Mouse (Mus musculus) forebrain, postnatal 0 days (tissue): ENCODE data around the gene Hhat. TPM values are rescaled to one million over a fixed set of nuclear protein-coding genes. Genes with fewer than 3 reads are reported as not detected.

Experiments used
- ATAC-seq: fragments of 200-750 bp; cut with Nextera tagmentation; 2 replicates; pipeline ENCODE4 v1.8.0; 2017; ENCODE audit warnings: mild to moderate bottlenecking, moderate library complexity
- DNase-seq: peaks from one replicate; pipeline ENCODE4 v3.0.0-alpha.2; 2015
- H3K27ac ChIP-seq: fragments of 300-500 bp; sonication (generic); 2 replicates; pipeline ENCODE4 v1.5.1; 2014; ENCODE audit warnings: low read depth, mild to moderate bottlenecking, antibody characterized with exemption, low read length, moderate library complexity, mixed read lengths
- H3K27me3 ChIP-seq: fragments of 300-500 bp; sonication (generic); 2 replicates; pipeline ENCODE4 v1.6.1; 2014; ENCODE audit warnings: mild to moderate bottlenecking, low read length, mixed read lengths; ENCODE audit not compliant: insufficient read depth
- H3K36me3 ChIP-seq: fragments of 300-500 bp; sonication (generic); 2 replicates; pipeline ENCODE4 v1.6.1; 2014; ENCODE audit warnings: mild to moderate bottlenecking, moderate library complexity; ENCODE audit not compliant: insufficient read depth
- H3K4me1 ChIP-seq: fragments of 300-500 bp; sonication (generic); 2 replicates; pipeline ENCODE4 v1.6.1; 2014; ENCODE audit warnings: antibody characterized with exemption; ENCODE audit not compliant: insufficient read depth
- H3K4me2 ChIP-seq: fragments of 300-500 bp; sonication (generic); 2 replicates; pipeline ENCODE4 v1.6.1; 2014; ENCODE audit warnings: low read depth, mild to moderate bottlenecking, moderate library complexity
- H3K4me3 ChIP-seq: fragments of 300-500 bp; sonication (generic); 2 replicates; pipeline ENCODE4 v1.5.1; 2014; ENCODE audit warnings: low read depth, low read length, mixed read lengths
- H3K9ac ChIP-seq: fragments of 300-500 bp; sonication (generic); 2 replicates; pipeline ENCODE4 v1.6.1; 2014; ENCODE audit warnings: mild to moderate bottlenecking
- H3K9me3 ChIP-seq: fragments of 300-500 bp; sonication (generic); 2 replicates; pipeline ENCODE4 v1.6.1; 2016; ENCODE audit warnings: low read length
- CTCF ChIP-seq: sonication (generic); IDR thresholded peaks from 2 replicates; pipeline ENCODE4 v1.5.1; 2016; ENCODE audit warnings: antibody characterized with exemption, control low read depth, low read depth
- WGBS: fragments of 180-500 bp; shearing (Covaris S2); extraction: QIAGEN DNeasy Blood & Tissue Kit; methylation state at CpG from one replicate; pipeline ENCODE4 v1.1.7; 2014; 5-methylcytosine and 5-hydroxymethylcytosine counted together
- polyA plus RNA-seq: library from polyadenylated mRNA; unstranded; fragments of >200 nt; fragmentation: Nextera tagmentation; extraction: Ambion mirVana; gene quantifications from 2 replicates; pipeline ENCODE4 v1.2.1, GENCODE M21; 2015
- total RNA-seq: library from RNA; depleted of rRNA; stranded (reverse); fragments of >200 nt; gene quantifications from 2 replicates; pipeline ENCODE4 v1.2.3, GENCODE M21; 2014; rRNA removed

Gene Hhat
- total and polyA plus RNA-seq, 2 experiments from 2014 or later: 1.8 to 2.6 TPM

DNA sequence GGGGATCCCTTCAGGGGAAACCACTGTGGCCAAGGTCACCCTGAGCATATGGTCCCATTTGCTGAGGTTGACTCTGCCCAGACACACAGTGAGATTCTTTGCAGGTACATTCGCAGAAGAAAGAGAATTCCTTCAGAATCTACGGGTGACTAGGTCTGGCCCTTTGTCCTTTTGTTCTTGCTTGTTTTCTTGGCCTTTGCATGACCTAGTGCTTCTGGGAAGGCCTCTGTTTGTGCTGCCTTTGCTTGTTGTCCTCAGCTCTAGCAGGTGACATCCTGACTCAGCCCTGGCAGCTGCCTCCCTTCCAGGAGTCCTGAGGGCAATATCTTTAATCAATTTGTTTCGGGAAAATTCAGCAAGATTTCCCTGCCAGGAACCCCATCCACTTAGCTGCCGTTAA, 316.0 kb downstream of the Hhat start:
- Histone ChIP-seq H3K9me3 (no peaks in the 10 kb centered on the region), H3K4me3 (no peak overlapping the region), H3K36me3 (no peaks in the 10 kb centered on the region), H3K27me3 (no peaks in the 10 kb centered on the region), H3K9ac (no peak overlapping the region), H3K27ac (no peak overlapping the region), H3K4me1 (no peaks in the 10 kb centered on the region), H3K4me2 (no peak overlapping the region)
- no peak for ATAC-seq
- WGBS: 50% methylated on average over 4 of the region's 4 CpGs
- no peak for DNase-seq
- no peak for TF ChIP-seq CTCF

DNA sequence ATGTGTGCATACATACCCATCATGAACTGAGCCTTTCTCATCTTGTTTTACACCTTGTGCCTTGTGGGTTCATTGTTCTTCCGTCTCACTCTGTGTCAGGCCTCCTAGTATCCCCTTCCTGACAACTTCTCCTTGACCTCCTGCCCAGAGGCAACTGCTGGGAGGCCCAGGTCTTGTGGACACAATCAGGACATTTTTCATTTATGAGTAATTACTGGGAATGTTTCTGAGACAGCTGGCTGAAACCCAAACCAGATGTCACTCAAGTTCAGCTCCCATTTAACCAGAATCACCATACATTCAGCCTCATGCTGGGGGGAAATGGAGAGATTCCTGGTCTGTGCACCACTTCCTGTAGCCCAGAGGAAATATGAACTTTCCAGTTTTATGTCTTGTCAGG, 316.5 kb downstream of the Hhat start:
- H3K4me3 ChIP-seq: no peak overlapping the region
- H3K27me3 ChIP-seq: no peaks in the 10 kb centered on the region
- H3K36me3 ChIP-seq: no peaks in the 10 kb centered on the region
- DNase-seq (no peak), ATAC-seq (no peak)
- no peak for TF ChIP-seq CTCF
- 55% methylated on average over 1 of the region's 1 CpGs for WGBS
- H3K4me2 ChIP-seq: no peak overlapping the region
- H3K4me1 ChIP-seq: no peaks in the 10 kb centered on the region
- H3K27ac ChIP-seq: no peak overlapping the region
- H3K9ac ChIP-seq: no peak overlapping the region
- H3K9me3 ChIP-seq: no peaks in the 10 kb centered on the region

DNA sequence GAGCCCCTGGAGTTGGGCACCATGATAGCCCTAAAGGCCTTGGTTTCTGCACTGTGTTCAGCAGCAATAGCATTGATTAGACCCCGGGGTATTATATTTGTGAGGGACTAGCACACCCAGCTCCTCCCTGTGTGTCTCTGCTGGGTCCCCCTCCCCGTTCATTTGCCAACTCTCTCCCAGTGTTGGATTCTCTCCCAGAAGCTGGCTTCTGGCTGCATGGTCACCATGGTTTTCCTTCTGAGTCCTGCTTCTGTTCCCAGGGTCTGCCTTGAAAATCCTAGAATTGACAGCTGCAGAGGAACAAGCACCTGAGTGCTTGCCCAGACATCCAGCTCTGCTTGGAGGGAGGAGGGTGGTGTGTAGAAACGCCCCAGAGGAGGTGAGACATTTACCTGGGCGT, 319.3 kb downstream of the Hhat start:
- Histone ChIP-seq H3K27ac (no peak overlapping the region), H3K4me1 (no peaks in the 10 kb centered on the region), H3K4me2 (no peak overlapping the region), H3K4me3 (no peak overlapping the region), H3K27me3 (no peaks in the 10 kb centered on the region), H3K9me3 (no peaks in the 10 kb centered on the region), H3K36me3 (no peaks in the 10 kb centered on the region), H3K9ac (no peak overlapping the region)
- peak; percentile 62 for ATAC-seq
- DNase-seq: peak; percentile 59
- TF ChIP-seq CTCF: no peak
- WGBS: 71% methylated on average over 4 of the region's 4 CpGs

DNA sequence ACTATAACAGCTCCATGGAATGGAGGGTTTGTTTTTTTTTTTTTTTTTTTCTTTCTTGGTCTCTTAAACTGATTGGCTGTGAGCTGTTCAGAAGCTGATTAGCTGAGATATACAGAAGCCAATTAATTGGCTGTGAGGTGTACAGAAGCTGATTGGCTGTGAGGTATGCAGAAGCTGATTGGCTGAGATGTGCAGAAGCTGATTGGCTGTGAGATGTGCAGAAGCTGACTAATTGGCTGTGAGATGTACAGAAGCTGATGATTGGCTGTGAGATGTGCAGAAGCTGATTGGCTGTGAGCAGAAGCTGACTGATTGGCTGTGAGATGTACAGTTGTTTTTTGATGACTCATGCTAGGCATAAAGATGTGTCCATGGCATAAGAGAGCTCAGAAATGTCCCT, 320.6 kb downstream of the Hhat start:
- Histone ChIP-seq H3K4me2 (no peak overlapping the region), H3K4me3 (no peak overlapping the region), H3K27ac (no peak overlapping the region), H3K9me3 (no peaks in the 10 kb centered on the region), H3K36me3 (no peaks in the 10 kb centered on the region), H3K4me1 (no peaks in the 10 kb centered on the region), H3K9ac (no peak overlapping the region), H3K27me3 (no peaks in the 10 kb centered on the region)
- TF ChIP-seq CTCF: no peak
- DNase-seq (no peak), ATAC-seq (peak; percentile 8; the same call in 1 of the 2 replicates)

DNA sequence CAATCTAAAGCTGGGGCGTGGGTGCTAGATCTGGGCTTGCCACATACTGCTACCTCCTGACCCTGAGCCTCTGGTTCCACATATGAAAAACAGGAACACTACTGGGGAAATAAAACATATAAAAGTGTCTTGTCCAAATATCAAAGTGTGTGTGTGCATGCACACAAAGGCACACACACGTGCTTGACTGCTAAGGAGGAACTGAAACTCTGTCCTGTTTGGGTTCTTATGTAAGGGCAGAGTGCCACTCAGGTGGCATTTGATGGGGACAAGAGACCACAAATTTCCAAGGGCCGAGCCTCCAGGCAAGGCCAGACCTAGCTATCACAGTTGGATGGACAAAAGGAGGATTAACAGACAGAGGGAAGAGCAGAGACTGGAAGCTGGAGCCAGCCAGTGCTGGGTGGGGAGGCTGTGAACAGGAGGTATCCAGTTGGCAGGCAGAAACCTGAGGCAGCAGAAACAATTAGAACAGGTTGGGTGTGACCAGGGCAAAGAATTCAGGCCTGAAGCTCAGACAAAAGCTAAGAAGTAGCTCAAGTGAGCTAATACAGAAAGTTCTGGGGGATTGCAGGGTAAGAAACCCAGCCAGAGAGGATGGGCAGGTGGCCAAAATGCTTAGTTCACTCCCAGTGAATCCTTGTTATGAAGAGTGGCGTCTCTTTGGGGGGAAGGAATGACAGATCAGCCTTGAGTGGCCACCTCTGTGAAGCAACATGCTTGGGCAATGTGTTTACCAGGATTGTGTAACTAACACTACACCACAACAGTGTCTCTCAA, 321.3 kb downstream of the Hhat start:
- no peak for DNase-seq
- ATAC-seq: no peak
- H3K9ac ChIP-seq: no peak overlapping the region
- H3K9me3 ChIP-seq: no peaks in the 10 kb centered on the region
- no peak overlapping the region for H3K4me2 ChIP-seq
- no peak overlapping the region for H3K27ac ChIP-seq
- no peaks in the 10 kb centered on the region for H3K27me3 ChIP-seq
- H3K36me3 ChIP-seq: no peaks in the 10 kb centered on the region
- TF ChIP-seq CTCF: no peak
- H3K4me3 ChIP-seq: no peak overlapping the region
- H3K4me1 ChIP-seq: peaks cover 3% of the 10 kb centered on the region; the same call in 1 of the 2 replicates
- 50% methylated on average over 4 of the region's 4 CpGs for WGBS

DNA sequence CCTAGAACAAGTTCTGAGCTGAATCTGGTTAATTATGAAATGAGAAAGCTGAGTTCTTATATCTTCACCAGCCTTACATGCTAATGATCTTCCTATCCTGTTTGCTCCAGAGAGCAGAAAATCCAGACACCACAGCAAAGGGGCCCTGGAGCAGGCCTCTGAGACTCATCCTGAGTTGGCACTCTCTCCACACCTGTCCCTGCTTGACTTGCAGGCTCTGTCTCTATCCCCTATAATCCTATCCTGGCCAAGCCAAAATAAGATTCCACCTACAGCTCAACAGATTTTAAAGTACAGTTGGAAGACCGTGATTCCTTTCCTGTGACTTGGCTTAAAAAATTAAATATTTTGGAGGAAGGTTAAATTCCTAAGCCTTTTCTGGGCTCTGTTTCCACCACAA, 322.5 kb downstream of the Hhat start:
- H3K4me1 ChIP-seq: peaks cover 3% of the 10 kb centered on the region; the same call in 1 of the 2 replicates
- no peak overlapping the region for H3K4me3 ChIP-seq
- no peaks in the 10 kb centered on the region for H3K36me3 ChIP-seq
- DNase-seq (no peak), ATAC-seq (no peak)
- no peak overlapping the region for H3K9ac ChIP-seq
- H3K4me2 ChIP-seq: no peak overlapping the region
- no peaks in the 10 kb centered on the region for H3K27me3 ChIP-seq
- WGBS: 92% methylated on average over 1 of the region's 1 CpGs
- H3K9me3 ChIP-seq: no peaks in the 10 kb centered on the region
- TF ChIP-seq CTCF: no peak
- no peak overlapping the region for H3K27ac ChIP-seq

DNA sequence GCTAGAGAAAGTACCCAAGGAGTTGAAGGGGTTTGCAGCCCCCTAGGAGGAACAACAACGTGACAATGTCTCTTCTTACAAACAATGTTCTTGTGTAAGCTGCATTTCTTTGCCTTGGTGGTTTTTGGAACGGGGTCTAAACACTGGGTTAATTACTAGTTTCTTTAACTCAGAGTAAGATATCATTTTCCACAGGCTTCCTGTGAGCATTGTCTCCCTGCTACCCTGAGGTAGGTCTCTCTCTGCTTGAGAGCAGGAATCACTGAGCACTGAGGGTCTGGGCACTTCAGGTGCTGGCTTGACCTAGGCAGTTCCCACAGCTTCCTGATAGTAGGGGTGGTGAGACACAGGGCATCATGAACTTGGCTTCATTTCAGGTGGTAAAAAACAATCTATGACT, 323.4 kb downstream of the Hhat start:
- Histone ChIP-seq H3K27ac (no peak overlapping the region), H3K4me3 (no peak overlapping the region), H3K9ac (no peak overlapping the region), H3K36me3 (no peaks in the 10 kb centered on the region), H3K27me3 (no peaks in the 10 kb centered on the region), H3K4me1 (peaks cover 3% of the 10 kb centered on the region; the same call in 1 of the 2 replicates), H3K4me2 (no peak overlapping the region), H3K9me3 (no peaks in the 10 kb centered on the region)
- 50% methylated on average over 2 of the region's 2 CpGs for WGBS
- TF ChIP-seq CTCF: no peak
- DNase-seq: no peak
- ATAC-seq: no peak

Other genes with a start within 250 kb of the Hhat start
- 10.7 and 14.2 TPM in 2 replicates for gene Sertad4, start 84.5 kb upstream of the Hhat start, total RNA-seq
- 24.6 and 30.4 TPM in 2 replicates for gene Sertad4, start 84.5 kb upstream of the Hhat start, polyA plus RNA-seq